Mouse (Mus musculus) adrenal gland, postnatal 14 days (tissue): ENCODE data around the gene Cstl1. TPM values are rescaled to one million over a fixed set of nuclear protein-coding genes. Genes with fewer than 3 reads are reported as not detected.
"Not testable (repeated sequence)": the region's sequence is repeated elsewhere in the genome, so short reads cannot be mapped to it uniquely, and the experiment has no call there.

ENCODE experiments used
- DNase-seq: peaks from one replicate; pipeline ENCODE4 v3.0.0; 2021; ENCODE audit warnings: mixed read lengths
- long read RNA-seq, 2 experiments: library from polyadenylated mRNA; stranded (forward); transcript quantifications; one replicate each; pipeline ENCODE4 v2.0.0; 2021
- total RNA-seq: library from RNA; stranded (reverse); gene quantifications from 2 replicates; pipeline ENCODE4 v1.2.3, GENCODE M21; 2021

Gene Cstl1
- not detected in 2 replicates for total RNA-seq
- long read RNA-seq, experiment 1, partial matches to known transcripts, result 0 of 1 reads
- long read RNA-seq, experiment 1, other reads (novel, unspliced or antisense), result 1 of 1 reads
- long read RNA-seq, experiment 2, result 0 reads

DNA sequence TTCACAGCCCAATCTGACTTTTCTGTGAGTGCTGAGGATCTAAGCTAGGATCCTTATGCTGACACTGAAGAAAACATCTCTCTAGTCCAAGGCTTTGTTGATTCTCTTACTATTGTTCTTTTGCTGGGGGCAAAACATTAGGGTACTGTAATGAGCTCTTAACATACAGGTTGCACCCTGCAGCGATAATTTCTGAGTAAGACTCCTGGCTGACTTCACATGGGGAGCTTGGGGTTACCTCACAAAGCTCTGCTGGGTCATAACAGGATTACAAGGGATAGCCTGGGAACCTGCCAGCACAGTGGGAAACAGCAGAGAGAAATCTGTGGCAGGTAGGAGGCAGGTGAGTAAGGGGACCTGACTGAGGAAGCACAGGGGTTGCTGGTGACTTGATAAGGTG lies at the start of gene Cstl1:
Cstl1 (plus strand) TSS at position 301 of the 400 bp plus-strand sequence.
- DNase-seq, result no peak

DNA sequence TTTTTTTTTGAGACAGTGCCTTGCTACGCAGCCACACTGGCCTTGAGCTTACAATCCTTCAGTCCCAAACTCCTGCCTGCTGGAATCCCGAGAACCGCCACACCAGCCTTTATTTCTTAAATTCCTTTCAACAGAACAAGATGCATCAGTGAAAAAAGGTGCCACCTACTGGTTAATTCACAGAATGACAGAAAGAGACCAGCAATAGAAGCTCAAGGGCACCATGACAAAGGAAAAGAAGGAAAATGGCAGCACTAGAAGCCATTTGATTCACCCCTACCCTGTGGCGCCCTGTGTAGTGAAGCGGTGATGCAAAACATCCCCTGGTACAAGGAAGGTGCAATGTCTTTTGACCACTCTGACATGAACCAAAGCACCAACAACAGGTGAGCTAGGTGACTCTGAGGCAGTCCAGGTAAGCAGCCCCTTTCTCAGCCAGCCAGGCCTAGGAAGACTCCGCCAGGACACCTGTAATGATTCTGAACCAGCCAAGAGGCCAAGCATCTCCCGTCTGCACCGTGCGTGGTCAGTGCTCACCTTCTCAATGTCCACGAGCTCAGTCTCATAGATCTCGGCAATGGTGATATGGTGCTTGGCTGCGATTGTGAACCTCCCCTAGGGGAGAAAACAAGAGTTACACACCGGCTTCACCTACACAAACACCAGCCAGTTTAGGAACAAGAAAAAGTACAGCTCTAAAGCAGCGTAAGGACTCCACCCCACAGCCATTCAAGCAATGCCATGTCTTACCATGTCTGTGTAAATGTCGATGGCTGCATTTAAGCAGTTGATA lies 43.6 kb upstream of the Cstl1 start:
- no peak for DNase-seq

GRCm38 (mm10) chr2:148707202-148707530 lies 43.0 kb upstream of the Cstl1 start:
- DNase-seq, result no peak

DNA sequence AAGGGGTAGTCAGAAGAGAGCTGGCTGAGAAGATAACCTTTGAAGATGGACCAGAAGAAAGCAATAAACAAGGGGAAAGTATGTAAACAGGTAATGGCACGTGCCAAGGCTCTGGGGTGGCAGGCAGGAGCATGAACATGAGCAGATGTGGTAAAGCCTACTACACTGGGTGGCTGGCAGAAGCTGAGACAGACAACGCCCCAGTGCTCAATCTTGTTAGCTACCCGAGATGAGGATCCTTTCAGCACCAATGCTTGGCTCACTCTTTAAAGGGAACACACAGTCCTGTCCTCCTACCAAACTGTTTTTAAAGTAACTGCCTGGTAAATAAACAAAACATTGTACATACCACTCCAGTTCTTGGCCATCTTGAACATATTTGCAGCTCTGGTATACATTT lies 37.8 kb upstream of the Cstl1 start:
- DNase-seq, result no peak

GRCm38 (mm10) chr2:148717072-148717471 lies 33.1 kb upstream of the Cstl1 start:
- DNase-seq, result no peak

DNA sequence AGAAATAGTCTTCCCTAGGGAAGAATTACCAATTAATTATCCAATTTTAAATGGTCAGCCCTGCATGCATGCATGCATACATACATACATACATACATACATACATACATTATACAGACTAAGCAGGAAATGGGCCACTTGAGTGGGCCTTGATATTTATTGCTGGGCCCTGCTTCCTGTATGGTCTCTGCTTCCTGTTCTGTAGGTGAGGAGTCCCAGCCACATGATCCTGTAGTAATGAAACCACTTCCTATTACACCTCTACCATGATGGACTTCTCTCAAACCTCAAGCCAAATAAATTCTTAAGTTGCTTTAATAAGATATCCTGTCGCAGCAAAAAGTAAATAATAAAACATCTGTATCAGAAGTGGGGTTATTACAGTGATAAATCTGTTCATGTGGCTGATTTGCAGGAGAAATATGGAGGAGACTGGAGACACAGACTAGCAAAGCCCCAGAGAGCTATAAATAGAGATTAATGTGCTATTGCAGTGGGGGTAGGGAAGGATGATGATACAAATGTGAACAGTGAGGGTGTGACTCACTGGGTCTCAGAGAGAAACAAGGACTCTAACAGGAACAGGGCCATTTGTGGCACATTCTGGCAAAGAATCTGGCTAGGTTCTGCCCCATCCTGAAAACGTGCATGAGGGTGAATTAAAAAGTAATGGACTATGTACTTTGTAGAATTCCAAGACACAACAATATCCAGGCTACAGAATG lies 30.7 kb upstream of the Cstl1 start:
- DNase-seq, result peak; percentile 42

GRCm38 (mm10) chr2:148731614-148732326 lies 18.4 kb upstream of the Cstl1 start:
- peak; percentile 56 for DNase-seq

DNA sequence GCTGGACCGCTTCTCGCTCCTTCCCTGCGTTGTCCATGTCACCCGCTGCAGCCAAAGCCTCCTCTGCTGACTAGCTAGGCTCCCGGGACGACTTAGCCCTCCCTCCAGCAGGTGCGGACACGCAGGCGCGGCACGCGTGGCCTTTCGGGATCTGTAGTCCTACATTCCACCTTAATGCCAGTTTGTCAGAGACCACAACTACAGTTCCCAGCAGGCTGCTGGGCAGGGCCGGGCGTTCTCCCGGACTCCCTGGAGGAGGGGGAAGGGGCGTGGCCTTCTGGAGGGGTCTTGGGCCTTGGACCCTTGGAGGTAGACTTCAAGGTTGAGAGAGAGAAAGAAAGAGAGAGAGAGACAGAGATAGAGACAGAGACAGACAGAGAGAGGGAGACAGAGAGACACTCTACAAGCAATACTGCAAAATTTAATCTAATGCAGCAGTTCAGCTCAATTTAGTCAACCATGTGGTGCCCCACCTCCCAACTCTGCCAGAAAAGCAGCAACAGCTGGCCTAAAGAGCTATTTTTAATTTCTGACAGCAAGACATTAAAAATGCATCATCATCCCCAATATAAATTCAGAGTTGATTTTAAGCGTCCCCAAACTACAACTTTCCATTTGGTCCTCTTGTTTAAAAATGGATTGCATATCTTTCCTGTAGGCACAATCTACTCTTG lies 17.7 kb upstream of the Cstl1 start, which contains the start of gene Napb:
Napb (minus strand) TSS at position 141 of the 674 bp plus-strand sequence.
- peak; percentile 97 for DNase-seq

DNA sequence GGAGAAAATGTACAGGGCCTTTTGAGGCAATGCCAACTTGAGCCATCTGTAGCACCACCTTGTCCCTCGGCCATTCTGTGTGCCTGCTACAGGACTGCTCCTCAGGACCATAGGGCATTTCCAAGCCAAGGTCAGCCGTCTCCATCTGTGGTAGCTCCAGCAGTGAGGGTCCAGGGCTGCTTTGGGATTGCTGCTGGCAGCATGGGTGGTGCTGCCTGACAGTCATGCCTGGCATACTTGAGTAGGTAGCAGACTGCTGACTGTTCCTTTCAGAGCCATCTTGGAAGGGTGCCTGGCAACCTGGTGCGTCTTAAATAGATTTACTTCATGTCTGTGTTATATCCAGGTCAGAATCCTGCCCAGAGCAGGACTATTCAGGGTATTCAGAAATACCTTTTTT lies 7.2 kb upstream of the Cstl1 start:
- DNase-seq, result no peak

GRCm38 (mm10) chr2:148743846-148744407 lies 6.2 kb upstream of the Cstl1 start:
- no peak for DNase-seq

GRCm38 (mm10) chr2:148751893-148752813 lies 2.0 kb downstream of the Cstl1 start:
- DNase-seq, result peak; percentile 82

GRCm38 (mm10) chr2:148754310-148754846 lies 4.2 kb downstream of the Cstl1 start:
- no peak for DNase-seq

DNA sequence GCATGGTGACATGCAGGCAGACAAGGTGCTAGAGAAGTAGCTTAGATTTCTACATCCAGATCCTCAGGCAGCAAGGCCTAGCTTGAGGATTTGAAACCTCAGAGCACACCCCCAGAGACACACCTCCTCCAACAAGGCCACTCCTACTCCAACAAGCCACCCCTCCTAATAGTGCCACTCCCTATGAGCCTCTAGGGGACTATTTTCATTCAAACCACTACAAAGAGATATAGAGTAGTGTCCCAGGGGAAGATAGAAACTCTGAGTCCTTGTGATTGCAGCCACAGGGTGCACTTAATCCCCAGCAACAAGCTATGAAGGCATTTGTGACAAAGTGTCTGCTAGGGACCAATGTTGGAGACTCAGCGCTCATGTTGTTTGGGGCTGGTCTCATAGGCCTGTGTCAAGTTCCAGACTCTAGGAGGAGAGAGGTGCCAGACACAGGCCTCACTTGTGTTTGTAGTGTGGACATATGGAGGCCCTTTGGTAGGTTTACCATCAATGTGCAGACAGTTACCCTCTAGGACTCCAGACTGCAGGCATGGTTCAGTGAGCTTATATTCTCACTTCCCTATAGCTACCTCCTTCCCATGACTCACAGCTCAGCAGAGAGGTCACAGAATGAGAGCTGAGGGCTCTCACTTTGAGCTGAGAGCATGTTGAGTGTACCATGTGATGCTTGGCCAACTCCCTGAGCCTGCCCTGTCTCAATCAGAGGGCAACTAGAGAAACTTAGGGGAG lies 13.7 kb downstream of the Cstl1 start:
- DNase-seq, result no peak

- DNase-seq, result not testable (repeated sequence)
Measured at GRCm38 (mm10) chr2:148771397-148771796, 21.2 kb downstream of the Cstl1 start, which contains the start of gene Cst11. Gene Cst11 (minus strand): TSS chr2:148771497.

GRCm38 (mm10) chr2:148781709-148782108 lies 31.6 kb downstream of the Cstl1 start, which contains the start of gene 8030411F24Rik:
Gene 8030411F24Rik (plus strand): TSS chr2:148782009.
- DNase-seq, result no peak

DNA sequence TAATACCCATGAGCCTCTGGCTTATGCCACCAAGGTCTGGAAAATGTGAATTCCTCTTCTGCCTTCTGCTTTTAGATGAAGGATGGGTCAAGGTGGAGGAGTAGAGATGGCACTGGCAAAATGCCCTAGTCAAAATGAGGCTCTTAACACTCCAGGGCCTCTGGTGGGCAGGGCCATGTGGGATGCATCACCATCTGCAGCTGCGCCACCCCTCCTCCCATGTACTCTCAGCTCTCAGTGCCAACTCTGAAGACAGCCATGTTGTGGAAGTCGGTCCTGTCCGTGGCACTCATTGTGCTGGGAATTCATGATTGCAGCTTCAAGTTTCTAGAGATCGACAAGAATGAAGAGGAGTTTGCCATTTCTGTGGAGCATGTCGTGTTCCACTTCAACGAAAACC lies 39.0 kb downstream of the Cstl1 start, which contains the start of gene Cst12:
Cst12 (plus strand) TSS at position 220 of the 400 bp plus-strand sequence.
- DNase-seq, result no peak

- no peak for DNase-seq
Measured at GRCm38 (mm10) chr2:148798485-148798884, 48.3 kb downstream of the Cstl1 start, which contains the start of gene Cst8. Gene Cst8 (plus strand): TSS chr2:148798785.

DNA sequence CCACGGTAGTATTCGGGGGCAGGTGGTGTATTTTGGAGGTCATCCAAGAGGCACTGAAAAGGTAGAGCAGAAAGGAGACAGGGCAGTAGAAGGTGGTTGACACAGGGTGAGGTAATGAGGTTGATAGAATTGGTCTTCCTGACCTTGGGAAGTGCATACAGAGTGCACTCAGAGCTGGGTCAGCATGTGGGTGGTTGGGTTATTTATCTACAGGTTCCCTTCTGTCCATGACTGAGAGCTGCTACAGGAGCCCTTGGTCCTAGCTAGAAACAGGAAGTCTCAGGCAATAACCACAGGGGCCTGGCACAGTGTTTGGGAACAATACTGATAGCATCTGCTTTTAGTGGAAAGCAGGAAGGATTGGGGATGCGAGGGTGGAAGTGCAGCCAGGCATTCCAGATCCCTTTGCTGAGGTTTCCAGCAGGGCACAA lies 51.3 kb downstream of the Cstl1 start:
- DNase-seq, result no peak
